In the genomic region with DNA sequence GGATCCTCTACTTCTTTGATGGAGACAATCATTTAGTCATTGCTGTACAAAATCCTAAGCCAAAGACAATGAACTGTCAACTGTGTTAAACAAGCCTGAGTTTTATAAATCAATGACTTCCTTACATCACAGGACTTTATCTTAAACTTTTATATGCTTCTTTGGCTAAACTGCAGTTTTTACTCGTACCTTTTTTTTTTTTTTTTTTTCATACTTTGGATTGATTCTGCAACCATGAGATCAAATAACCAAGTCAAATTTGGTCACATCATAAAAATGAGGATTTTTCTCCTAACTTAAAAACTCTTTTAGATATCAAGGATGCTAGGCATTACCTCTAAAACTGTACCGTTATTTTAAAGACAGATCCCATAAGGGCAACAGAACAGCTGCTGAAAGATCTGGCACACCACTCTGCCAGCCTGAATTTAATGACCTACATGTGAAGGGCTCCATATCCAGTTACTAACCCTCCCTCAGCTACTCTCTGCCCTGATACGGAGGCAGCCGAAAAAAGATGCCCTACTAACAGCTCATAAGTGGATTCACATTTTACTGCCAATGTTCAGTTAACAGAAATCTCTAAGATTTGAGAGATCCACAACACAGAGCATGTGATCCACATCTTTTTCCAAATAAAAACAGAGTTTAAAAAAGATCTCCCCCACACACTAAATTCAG, we compare ENCODE assay signal across 8 mouse cellular contexts. TPM values are rescaled to one million over a fixed set of nuclear protein-coding genes. Genes with fewer than 3 reads are reported as not detected.
DNase-seq lines count a peak whose midpoint lies in the region; ATAC-seq and TF ChIP-seq lines count a peak whose summit lies in the region.

No protein-coding gene starts in this region.

- no peak overlapping the region for H3K9ac ChIP-seq in kidney, embryonic 15.5 days
- H3K9ac ChIP-seq in limb, embryonic 14.5 days (ENCODE audit: low read depth, low read length, severe bottlenecking), result no peak overlapping the region
- no peak overlapping the region for H3K9ac ChIP-seq in stomach, postnatal 0 days (ENCODE audit: low read length)

- no peak for TF ChIP-seq EP300 in stomach, postnatal 0 days (optimal IDR thresholded peaks at IDR 0.05)

- peak overlapping the region; percentile 15; the same call in 1 of the 2 replicates for H3K27ac ChIP-seq in kidney, embryonic 15.5 days
- H3K27ac ChIP-seq in limb, embryonic 14.5 days (replicated peaks; ENCODE audit: low read depth, low read length), result no peak overlapping the region
- H3K27ac ChIP-seq in stomach, postnatal 0 days (replicated peaks), result no peak overlapping the region

- peak overlapping the region; percentile 8; the same call in 1 of the 2 replicates for H3K4me3 ChIP-seq in kidney, embryonic 15.5 days (replicated peaks)
- H3K4me3 ChIP-seq in limb, embryonic 14.5 days (replicated peaks; ENCODE audit: low read length), result peak overlapping the region; percentile 58
- no peak overlapping the region for H3K4me3 ChIP-seq in stomach, postnatal 0 days (ENCODE audit: low read depth, low read length)

- no peak for ATAC-seq in kidney, embryonic 15.5 days (replicated peaks; ENCODE audit: low FRiP score)
- no peak for ATAC-seq in limb, embryonic 14.5 days (ENCODE audit: low FRiP score, low read depth)
- ATAC-seq in stomach, postnatal 0 days (ENCODE audit: low FRiP score, low TSS enrichment), result no peak

- DNase-seq in kidney, postnatal 36 days, result no peak
- peak; percentile 34 for DNase-seq in cerebellum, adult 9-11 months
- peak; percentile 64 for DNase-seq in gastrocnemius, postnatal 25 days
- peak; percentile 61 for DNase-seq in limb, embryonic 14.5 days (ENCODE audit: low spot score)
- DNase-seq in stomach, postnatal 0 days (ENCODE audit: low spot score), result no peak
- DNase-seq in thymus, postnatal 36 days, result no peak
- no peak for DNase-seq in spleen, postnatal 4 days (ENCODE audit: low spot score in 2 of 2)

- no peaks in the 10 kb centered on the region for H3K27me3 ChIP-seq in kidney, embryonic 15.5 days
- H3K27me3 ChIP-seq in limb, embryonic 14.5 days (ENCODE audit: control insufficient read depth, insufficient read depth, low read length), result no peaks in the 10 kb centered on the region
- no peaks in the 10 kb centered on the region for H3K27me3 ChIP-seq in stomach, postnatal 0 days (ENCODE audit: control insufficient read depth, insufficient read depth, low read length)

- TF ChIP-seq POLR2A in limb, embryonic 14.5 days (IDR thresholded peaks at IDR 0.05; ENCODE audit: borderline replicate concordance, extremely low read depth, insufficient read depth, insufficient read length), result no peak

- H3K36me3 ChIP-seq in kidney, embryonic 15.5 days, result no peaks in the 10 kb centered on the region
- H3K36me3 ChIP-seq in limb, embryonic 14.5 days (ENCODE audit: control insufficient read depth, insufficient read depth, low read length), result no peaks in the 10 kb centered on the region
- H3K36me3 ChIP-seq in stomach, postnatal 0 days (ENCODE audit: control insufficient read depth, insufficient read depth, low read length), result no peaks in the 10 kb centered on the region

- 32% methylated on average over 4 of the region's 4 CpGs for WGBS in kidney, embryonic 15.5 days
- 22% methylated on average over 4 of the region's 4 CpGs for WGBS in limb, embryonic 14.5 days
- WGBS in stomach, postnatal 0 days, result 57% methylated on average over 4 of the region's 4 CpGs

- no peaks in the 10 kb centered on the region for H3K4me1 ChIP-seq in kidney, embryonic 15.5 days
- H3K4me1 ChIP-seq in limb, embryonic 14.5 days (ENCODE audit: control insufficient read depth, insufficient read depth, low read length), result peaks cover 4% of the 10 kb centered on the region
- no peaks in the 10 kb centered on the region for H3K4me1 ChIP-seq in stomach, postnatal 0 days (replicated peaks; ENCODE audit: control insufficient read depth, insufficient read depth)

- peak overlapping the region; percentile 74 for H3K4me2 ChIP-seq in kidney, embryonic 15.5 days
- peak overlapping the region; percentile 82 for H3K4me2 ChIP-seq in limb, embryonic 14.5 days (replicated peaks; ENCODE audit: low read depth, low read length, severe bottlenecking)
- peak overlapping the region; percentile 44 for H3K4me2 ChIP-seq in stomach, postnatal 0 days (replicated peaks; ENCODE audit: low read depth)

- H3K9me3 ChIP-seq in kidney, embryonic 15.5 days (replicated peaks), result no peaks in the 10 kb centered on the region
- no peaks in the 10 kb centered on the region for H3K9me3 ChIP-seq in limb, embryonic 14.5 days (ENCODE audit: control insufficient read depth, low read length)
- H3K9me3 ChIP-seq in stomach, postnatal 0 days (ENCODE audit: control insufficient read depth, low read length), result no peaks in the 10 kb centered on the region

- TF ChIP-seq CTCF in stomach, postnatal 0 days (IDR thresholded peaks at IDR 0.05; ENCODE audit: low read depth), result no peak

RNA-seq across cellular contexts. Expression of gene Trmt10a, which starts 1.1 kb away (rescaled TPM):
- 14.0 and 14.2 TPM in 2 replicates for polyA plus RNA-seq in kidney, embryonic 15.5 days (2015; fragmentation: Nextera tagmentation; extraction: Ambion mirVana)
- total RNA-seq in gastrocnemius, postnatal 25 days (2021), result 1 to 10 TPM; 1.5 to 1.8 TPM
- polyA plus RNA-seq in limb, embryonic 14.5 days (2012; rRNA removed), result 6.4 and 9.7 TPM in 2 replicates
- 11.3 and 12.8 TPM in 2 replicates for polyA plus RNA-seq in limb, embryonic 14.5 days (2014; fragmentation: Nextera tagmentation; extraction: Ambion mirVana)
- 4.5 and 5.3 TPM in 2 replicates for polyA plus RNA-seq in stomach, postnatal 0 days (2015; fragmentation: Nextera tagmentation; extraction: Ambion mirVana)

RNA-seq across cellular contexts. Expression of gene Mttp, which starts 2.6 kb away (rescaled TPM):
- polyA plus RNA-seq in kidney, embryonic 15.5 days (2015; fragmentation: Nextera tagmentation; extraction: Ambion mirVana), result 8.4 and 9.6 TPM in 2 replicates
- 1 to 10 TPM; 1.8 TPM for total RNA-seq in gastrocnemius, postnatal 25 days (2021)
- 4.0 and 4.9 TPM in 2 replicates for polyA plus RNA-seq in limb, embryonic 14.5 days (2012; rRNA removed)
- polyA plus RNA-seq in limb, embryonic 14.5 days (2014; fragmentation: Nextera tagmentation; extraction: Ambion mirVana), result 6.7 and 6.9 TPM in 2 replicates
- 14.1 TPM in 2 replicates for polyA plus RNA-seq in stomach, postnatal 0 days (2015; fragmentation: Nextera tagmentation; extraction: Ambion mirVana)

RNA-seq across cellular contexts. Expression of gene 4930579F01Rik, which starts 51.4 kb away (rescaled TPM):
- polyA plus RNA-seq in kidney, embryonic 15.5 days (2015; fragmentation: Nextera tagmentation; extraction: Ambion mirVana), result 0.09 and 0.19 TPM in 2 replicates
- not detected for total RNA-seq in gastrocnemius, postnatal 25 days (2021)
- polyA plus RNA-seq in limb, embryonic 14.5 days (2012; rRNA removed), result 0.04 TPM in 2 replicates
- 0.12 and 0.19 TPM in 2 replicates for polyA plus RNA-seq in limb, embryonic 14.5 days (2014; fragmentation: Nextera tagmentation; extraction: Ambion mirVana)
- polyA plus RNA-seq in stomach, postnatal 0 days (2015; fragmentation: Nextera tagmentation; extraction: Ambion mirVana), result 0.11 and 0.22 TPM in 2 replicates

Comparison
In these comparisons a context has a peak if more than half of its experiments do, and no peak if none do; other contexts are left out.
1. DNase-seq: peak in cerebellum, adult 9-11 months (single experiment), gastrocnemius, postnatal 25 days (single experiment) and limb, embryonic 14.5 days (single experiment); none in kidney, postnatal 36 days (0 of 2), stomach, postnatal 0 days (single experiment), thymus, postnatal 36 days (0 of 2) and spleen, postnatal 4 days (0 of 2).
2. Peak in every context shown above with its lines, with median percentiles within 50 percentile points of each other: H3K4me2 ChIP-seq.